Mouse (Mus musculus): ENCODE results near the gene Myo16.

The Myo16 gene

DNA sequence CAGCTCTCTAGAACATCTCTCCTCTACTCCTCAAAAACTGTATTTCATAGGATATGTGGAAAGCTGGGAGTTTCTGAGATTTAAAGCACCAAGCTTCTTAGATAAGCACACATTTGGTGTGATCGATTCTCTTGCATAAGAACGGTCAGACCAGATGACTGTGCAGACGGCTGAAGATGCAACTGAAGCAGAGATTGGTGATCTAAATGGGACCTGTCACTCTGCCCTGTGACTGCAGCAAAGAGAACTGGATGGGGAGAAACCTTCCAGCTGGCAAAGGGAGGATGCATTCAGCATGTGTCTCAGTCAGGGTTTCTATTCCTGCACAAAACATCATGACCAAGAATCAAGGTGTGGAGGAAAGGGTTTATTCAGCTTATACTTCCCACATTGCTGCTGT is 318.7 kb downstream of the Myo16 start:
- no peak for DNase-seq (ENCODE audit: low spot score)

DNA sequence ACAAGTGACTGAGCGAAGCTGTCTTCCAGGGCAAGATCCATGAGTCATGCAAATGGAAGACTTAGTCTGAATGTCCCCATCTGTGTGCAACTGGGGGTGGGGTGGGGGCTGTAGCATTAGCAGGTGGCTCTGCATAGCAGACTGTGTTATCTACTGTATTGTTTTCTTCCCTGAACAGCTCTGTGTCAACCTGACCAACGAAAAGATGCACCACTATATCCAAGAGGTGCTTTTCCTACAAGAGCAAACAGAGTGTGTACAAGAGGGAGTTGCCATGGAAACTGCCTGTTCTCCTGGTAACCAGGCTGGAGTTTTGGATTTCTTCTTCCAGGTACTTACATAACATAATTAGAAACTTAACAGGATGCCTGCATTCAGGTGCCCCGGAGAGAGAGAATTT is 320.7 kb downstream of the Myo16 start:
- peak; percentile 0 for DNase-seq (ENCODE audit: low spot score)

DNA sequence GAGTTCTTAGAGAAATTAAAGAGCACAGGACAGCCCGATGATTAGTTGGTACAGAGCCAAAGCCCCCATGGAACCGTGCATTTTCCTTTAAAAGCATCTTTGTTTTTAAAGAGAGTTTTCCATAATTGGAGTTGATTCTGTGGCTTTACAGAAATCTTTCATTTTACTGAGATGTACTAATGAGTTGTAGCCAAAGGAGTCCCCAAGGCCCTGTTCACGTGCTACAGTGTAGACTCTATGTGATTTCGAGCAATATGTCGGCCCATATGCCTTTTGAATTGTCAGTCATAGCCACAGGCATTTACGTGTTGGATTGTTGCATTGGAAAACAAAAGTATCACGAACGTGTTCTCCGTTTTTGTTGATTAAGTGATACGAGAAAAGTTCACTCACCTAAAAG is 325.3 kb downstream of the Myo16 start:
- no peak for DNase-seq (ENCODE audit: low spot score)

DNA sequence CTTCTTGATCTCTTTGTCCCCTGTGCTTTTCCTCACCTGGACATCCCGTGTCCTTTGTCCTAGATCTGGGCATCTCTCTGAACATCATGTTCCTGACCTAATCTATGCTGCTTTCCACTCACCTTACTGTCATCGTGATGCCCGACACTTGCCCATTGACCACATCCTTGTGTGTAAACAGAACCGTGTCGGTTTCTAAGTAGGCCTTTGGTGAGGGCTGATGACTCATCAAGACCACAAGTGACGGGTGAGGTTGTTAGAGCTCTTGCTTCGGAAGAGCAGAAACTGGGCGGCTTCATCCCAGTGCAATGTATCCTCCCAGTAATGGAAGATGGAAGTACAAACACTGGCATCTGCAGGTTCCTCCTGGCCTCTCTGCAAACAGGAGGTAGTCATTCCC is 327.1 kb downstream of the Myo16 start:
- no peak for DNase-seq (ENCODE audit: low spot score)

DNA sequence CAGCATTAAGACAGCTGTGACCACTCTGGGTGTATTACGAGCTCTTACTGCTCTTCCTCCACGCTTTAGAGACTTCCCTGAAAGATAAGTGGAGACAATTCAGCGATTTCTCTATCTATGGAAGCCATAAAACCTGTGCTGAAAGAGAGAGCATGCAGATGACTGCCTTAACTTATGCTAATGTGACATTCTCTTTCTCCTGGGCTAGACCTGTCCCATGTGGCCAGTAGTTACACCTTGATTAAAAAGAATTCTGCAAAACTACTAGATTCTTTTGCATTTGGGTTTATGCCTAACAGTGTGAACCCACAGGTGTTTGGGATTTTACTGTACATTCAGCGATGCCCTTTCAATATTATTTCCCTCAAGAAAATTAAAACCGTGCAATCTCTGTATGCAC is 328.4 kb downstream of the Myo16 start:
- DNase-seq (ENCODE audit: low spot score): no peak

DNA sequence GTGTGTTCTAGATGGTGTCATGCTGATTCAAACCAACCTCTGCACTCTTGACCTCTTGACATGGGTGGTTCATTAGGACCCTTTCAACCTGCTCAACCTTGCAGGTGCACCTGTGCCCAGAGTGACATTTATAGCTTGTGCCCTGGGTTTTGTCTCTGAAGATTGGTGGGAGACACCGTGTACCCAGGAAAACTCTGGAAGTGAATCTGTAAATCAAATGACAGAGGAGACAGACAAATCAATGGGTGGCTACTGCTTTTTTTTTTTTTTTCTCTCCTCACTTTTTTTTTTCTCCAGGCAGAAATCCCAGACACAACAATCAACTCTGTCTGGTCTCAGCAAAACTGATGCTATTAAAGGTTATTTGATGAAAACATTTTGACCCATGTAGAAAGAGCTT is 329.2 kb downstream of the Myo16 start:
- no peak for DNase-seq (ENCODE audit: low spot score)

DNA sequence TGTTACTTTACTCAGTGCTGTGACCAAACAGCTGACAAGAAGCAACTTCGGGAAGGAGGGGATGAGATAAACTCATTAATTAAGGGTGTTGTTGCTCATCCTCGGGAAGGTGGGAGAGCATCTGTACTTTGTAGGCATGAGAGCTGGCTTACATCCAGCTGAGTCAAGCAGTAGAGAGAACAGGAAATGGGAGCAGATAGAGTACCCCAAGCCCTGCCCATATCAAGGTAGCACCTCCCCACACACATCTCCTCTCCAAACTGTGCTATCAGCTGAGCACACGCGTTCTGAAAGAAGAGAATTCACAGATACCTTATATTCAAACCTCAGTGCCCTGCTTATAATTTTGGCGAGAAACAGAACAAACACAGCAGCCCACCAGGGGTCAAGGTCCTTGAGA is 330.1 kb downstream of the Myo16 start:
- DNase-seq (ENCODE audit: low spot score): no peak

DNA sequence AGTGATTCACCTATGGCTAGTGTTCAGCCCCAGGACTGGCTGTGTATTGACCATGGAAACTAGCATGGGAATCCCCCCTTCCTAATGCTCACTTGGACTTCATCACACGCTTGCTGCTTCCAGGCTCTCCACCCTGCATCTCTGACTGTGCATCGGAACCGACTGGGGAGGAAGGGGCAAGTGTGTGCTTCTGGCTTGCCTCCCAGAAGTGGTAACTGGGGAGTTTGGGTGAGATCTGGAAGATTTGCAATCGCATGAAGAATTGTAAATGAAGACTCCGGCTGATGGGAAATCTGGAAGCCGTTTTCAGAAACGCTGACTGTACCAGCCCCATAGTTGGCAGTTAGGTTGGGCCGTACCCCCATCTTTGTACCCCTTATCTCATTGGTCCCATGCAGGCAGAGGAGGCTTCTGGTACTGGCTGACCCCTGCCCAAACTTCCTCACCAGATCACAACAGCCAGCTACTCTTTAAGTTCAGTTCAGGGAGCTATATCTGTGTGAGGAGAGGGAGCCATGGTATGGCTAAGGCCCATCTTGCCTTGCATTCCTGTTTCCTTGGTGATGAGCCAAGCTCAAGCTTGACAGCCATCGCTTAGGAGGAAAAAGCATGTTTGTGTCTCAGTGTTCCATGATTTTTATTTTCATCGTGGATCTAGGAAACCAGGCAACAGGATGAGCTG is 336.2 kb downstream of the Myo16 start:
- no peak for DNase-seq (ENCODE audit: low spot score)

DNA sequence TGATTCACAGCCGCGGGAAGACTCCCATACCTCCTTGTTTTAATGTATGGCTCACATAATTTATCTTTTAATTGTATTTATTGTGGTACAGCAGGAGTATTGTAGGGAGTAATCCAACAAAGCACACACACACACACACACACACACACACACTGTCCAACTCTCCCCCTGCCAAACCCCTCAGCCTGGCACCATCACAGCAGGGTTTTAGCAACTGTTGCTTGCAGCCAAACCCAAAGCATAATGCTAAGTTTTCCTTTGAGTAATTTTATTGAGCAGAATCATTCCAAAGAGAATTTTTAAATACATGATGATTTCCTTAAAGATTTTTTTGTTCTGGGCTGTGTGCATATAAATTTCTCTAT is 336.7 kb downstream of the Myo16 start:
- no peak for DNase-seq (ENCODE audit: low spot score)

DNA sequence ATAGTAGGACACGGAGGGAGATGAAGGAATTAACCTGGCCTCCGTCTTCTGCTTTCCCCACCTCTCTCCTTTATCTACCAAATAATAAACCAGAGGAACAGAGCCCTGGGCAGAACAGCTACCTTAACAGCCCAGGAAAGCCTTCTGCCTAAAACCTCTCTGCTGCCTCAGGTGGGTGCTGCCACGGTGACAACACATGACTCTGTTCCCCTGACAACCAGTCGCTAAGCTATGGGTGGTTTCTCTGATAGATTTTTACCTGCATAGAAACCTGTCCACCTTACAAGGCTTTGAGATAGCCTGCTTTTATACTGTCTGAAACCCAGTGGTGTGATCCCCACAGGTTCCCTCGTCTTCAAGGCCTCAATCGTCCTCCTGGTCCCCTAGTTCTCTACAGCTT is 337.2 kb downstream of the Myo16 start:
- no peak for DNase-seq (ENCODE audit: low spot score)

DNA sequence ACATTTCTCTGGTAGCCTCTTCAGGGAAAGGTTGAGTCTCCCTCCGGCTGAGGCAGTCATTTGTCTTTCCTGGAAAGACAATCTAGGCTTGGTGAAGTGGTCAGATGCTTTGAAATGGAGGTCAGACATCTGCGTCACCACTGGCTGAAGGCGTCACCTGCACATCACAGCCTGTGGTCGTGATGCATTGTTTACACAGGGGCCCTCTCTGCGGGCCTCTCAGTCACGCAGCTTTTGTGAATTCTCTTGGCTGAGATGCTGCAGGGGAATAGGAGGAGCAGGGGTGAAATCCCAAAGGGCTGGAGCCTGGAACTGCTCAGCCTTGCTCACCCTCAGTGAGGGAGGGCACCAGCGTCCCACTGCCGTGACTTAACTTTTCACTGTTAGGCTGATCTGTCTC is 346.1 kb downstream of the Myo16 start:
- no peak for DNase-seq (ENCODE audit: low spot score)

DNA sequence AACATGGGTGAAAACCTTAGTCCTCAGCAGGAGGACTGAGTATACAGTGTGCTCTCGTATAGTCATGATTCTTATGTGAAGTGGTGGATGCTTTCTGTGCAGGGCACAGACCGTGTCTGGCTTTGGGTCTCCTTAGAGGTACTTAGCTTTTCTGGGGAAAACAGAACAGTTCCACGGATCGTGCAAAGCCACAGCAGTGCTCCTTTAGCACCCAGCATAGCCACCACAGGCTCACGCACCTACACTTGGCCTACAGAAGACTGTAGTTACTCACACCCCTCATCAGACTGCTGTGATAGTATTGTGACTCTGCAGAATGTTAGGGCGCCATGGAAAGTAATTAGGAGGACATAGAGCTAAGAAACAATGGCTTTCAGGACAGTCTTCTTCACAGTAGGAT is 346.8 kb downstream of the Myo16 start:
- DNase-seq (ENCODE audit: low spot score): no peak

DNA sequence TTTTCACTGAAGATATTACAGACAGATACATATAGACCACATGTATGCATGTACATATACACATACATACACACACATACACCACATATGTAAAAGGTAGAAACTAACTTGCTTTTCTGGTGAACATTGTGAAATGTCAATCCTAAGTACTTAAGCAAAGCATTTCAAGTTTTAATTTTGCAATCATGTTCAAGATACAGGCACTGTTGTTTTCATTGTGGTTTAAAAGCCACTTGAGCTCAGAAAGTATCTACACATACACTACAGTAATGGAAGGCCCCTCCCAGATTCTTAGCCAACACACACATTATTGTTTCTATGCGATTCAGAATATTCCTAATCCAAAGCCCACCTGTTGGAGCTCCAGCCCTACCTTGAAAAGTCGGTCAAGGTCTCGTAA is 348.0 kb downstream of the Myo16 start:
- DNase-seq (ENCODE audit: low spot score): peak; percentile 31

DNA sequence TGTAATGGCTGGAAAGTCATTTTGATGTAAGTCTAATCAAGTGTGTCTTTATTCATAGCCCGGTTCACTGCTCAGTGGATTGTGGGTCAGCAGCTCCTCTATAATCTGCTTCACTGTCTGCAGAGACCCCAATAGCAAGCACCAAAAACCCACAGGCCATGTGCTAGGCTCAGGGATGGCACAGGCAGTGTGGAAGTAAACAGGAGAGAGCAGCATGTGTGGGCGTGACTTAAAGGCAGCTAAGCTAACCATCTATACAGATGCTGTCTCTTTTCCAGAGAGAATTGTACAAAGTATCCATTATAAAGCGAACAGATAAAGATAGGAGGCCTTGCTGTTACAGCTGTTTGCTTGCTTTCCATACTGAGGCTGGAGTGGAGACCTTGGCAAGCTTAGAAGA is 358.4 kb downstream of the Myo16 start:
- DNase-seq (ENCODE audit: low spot score): no peak

DNA sequence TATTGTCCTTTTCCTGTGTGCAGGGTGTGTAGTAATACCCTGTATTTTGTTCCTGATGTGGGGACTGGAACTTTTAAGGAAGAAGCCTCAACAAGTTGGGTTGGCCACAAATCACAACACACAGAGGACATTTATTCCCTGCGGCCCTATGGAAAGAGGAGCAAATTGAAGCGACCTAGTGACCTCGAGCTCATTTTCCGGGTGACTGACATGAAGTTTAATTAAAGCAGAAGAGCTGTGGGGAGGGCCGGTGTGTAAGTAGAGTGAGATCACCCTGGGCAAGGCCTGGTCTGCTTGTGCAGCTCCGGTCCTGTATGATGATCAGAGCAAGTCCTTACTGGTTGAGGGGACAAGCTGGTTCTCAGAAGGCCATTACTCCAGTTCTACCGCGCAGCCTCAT is 363.7 kb downstream of the Myo16 start:
- no peak for DNase-seq (ENCODE audit: low spot score)

DNA sequence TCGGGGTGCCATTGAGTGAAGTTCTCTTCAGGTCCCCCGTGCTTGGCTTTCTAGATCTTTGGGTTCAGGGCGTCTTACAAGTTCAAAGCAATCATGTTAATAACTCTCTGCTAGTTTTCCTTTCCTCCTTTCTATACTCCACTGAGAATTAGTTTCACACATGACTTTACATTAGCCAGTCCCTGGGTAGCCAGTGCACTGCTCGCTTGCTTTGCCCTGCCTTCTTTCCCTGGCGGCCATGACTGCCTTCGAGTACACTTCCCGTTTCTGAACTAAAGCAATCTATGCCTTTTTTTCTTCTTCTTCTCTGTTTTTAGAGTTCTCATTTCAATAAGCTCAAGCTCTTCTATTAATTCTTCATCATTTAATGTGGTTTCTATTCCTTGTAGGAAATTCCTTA is 365.6 kb downstream of the Myo16 start:
- DNase-seq (ENCODE audit: low spot score): no peak

DNA sequence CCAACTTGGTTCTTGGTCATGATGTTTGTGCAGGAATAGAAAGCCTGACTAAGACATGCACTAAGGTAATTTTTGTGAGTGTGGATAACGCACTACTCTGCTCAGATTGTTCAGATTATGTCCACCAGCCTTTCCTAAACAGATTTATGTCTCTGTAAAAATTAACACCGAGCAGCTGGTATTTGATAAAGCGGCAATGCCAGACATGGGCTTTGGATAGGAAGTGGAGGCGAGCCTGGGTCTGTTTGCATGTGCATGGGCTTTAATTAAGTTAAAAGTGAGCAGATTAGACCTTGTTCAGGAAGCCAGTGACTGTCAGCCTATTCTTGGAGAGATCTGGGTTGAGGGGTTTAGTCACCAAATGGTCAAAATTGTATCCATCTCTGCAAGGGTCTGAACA is 367.8 kb downstream of the Myo16 start:
- DNase-seq (ENCODE audit: low spot score): no peak

DNA sequence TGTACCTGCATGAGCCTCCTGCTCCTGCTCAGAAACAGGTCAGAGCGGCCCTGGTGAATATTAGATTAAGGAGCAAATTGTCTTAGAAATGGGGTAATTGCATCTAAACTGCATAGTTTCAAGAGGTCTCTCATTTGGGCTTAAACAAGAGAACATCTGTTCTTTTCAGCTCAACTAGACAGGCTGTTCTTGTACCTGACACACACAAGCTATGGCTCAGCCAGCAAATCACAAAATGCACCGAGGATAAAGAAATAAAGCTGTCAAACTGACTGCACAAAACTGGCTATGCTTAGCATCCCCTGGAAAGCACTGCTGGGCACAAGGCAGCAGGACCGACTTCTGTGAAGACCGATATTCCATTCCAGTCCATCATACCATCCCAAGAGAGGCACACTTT is 372.0 kb downstream of the Myo16 start:
- no peak for DNase-seq (ENCODE audit: low spot score)

DNA sequence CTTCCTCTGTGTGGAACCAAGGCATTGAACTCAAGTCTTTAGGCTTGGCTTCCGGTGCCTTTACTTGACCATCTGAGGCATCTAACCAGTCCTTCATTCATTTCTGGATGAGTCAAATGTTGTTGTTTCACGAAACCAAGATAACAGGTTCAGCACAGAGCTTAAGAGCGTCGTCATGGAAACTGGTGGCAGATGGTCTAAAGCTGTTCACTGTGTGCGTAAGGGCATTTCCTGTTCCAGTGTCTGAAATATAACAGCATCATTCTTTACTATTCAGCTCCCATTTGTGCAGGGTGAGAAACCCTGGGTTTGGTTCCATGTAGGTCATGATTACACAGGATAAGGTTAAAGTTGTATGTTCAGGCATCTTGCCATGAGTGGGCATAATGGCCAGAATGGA is 372.9 kb downstream of the Myo16 start:
- no peak for DNase-seq (ENCODE audit: low spot score)

DNA sequence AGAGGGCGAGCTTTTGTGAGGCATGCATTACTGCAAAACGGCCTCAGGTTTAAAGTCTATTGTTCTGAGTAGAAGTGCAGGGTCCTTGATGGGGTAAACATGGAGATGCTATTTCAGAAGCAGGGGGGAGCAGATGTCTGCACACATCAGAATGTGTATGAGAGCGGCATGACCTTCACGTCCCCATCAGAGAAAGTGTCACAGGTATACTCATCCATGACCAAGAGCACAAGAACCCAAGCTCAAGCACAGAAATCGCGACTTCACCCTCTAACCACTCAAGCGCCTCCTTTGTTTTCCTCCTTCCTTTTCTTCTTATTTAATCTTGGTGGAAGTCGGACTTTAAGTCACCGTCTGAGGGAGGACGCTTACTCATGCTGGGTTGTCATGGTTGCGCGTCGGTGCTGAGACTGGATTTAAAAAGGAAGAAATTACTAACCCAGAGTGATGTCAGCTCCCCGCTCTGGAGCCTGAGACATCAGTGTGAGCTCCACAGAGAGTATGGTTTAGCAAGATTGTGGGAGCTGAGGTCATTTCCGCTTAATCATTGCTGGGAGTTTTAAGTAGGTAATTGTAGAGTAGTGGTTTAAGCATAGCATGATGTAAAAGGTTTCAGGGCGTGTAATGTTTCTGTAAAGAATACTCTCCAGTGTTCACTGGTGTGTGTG is 381.0 kb downstream of the Myo16 start:
- peak; percentile 45 for DNase-seq (ENCODE audit: low spot score)

DNA sequence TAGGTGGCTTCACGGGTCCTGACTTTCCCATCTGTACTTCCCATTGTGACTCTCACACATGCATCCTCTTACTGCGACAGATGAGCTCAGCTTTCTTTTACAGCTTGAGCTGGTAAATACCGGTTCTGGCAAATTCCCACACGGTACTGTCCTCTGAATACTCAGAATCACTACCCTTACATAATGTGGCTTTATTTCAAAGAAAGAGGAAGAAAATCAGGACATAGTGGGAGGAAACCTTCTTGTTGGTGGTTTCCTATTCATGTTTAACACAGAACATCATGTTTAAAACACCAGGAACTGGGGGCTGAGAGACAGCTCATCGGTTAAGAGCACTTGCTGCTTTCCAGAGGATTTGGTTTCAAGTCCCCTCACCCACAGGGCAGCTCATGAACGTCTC is 384.6 kb downstream of the Myo16 start:
- DNase-seq (ENCODE audit: low spot score): peak; percentile 21

DNA sequence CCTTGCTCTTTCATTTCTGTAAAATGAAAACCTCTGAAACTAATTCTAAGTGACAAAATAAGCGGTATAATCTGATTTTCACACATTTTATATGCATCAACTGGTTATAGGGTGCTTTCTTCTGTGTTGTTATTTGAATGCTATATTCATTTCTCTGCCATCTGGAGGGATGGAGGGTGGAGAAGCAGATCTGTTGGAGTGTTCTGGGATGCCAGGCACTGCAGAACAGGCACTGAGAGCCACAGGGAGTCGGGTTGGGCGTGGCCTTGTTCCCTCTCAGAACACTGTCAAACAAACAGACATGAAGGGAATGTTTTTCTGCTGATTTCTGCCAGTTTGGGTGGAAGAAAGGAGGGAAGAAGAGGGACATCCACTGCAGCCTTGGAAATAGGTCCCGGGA is 386.0 kb downstream of the Myo16 start:
- DNase-seq (ENCODE audit: low spot score): no peak

DNA sequence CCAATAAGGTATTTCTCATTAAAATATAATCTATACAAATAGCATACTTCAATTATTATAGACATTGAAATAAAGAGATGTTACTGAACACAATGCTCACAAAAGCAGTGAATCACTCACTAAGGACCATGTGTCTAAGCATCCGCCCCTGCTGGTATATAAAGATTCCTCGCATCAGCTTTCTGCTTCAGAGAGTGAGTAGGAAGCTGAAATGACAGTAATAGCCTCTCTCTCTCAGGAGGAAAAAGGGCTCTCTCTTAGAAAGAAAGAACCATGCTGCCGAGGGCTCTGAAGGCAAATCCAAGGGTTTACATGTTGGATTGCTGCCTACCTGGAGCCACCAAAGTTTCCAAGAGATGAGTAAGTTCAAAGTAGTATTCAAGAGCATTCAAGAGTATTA is 392.2 kb downstream of the Myo16 start:
- no peak for DNase-seq (ENCODE audit: low spot score)

DNA sequence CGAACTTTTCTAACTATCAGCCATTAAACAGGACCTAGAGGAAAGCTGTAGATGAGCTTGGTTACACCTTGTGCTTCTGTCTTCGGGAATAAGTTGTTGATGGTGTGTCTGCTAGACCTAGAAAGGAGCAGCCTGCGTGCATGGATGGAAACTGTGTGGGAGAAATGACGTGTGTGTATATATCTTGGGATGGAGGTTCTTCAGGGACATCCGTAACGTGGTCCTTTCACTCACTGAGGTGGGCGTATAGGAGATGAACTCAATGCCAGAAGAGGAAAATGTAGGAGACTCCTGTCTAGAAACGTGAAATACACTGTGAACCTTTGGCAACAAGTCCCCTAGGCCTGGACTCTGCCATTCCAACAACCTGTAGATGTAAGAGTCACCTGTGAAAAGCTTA is 392.8 kb downstream of the Myo16 start:
- no peak for DNase-seq (ENCODE audit: low spot score)
